Mouse (Mus musculus): ENCODE results near the gene Skint2. TPM values are rescaled to one million over a fixed set of nuclear protein-coding genes. Genes with fewer than 3 reads are reported as not detected.

Skint2 gene
- not detected for polyA plus RNA-seq (2017; shearing (Covaris generic))

DNA sequence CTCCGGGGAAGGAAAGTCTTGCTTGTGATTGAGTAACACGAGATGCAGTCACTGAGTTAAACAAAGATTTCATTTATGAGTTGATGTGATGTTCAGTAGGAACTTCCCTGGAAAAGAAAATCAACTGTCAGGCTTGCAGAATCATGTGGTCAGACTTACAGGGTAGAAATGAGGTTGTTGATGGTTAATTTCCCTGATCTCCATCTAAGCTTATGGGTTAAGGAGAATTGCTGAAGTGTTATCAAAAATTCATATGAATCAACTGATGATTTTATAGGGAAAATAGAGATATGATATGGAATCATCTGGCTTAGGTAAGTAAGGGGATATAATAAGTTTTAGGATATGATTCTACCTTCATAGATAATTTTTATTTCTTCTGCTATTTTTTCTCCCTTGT is at the start of gene Skint2:
Gene Skint2 (plus strand): TSS at position 301 of the 400 bp plus-strand sequence.

Other genes starting within 250 kb of the Skint2 start
- gene Skint9, start 123.2 kb upstream of the Skint2 start, polyA plus RNA-seq (2017; shearing (Covaris generic)): not detected
- not detected for gene Skint10, start 217.7 kb downstream of the Skint2 start, polyA plus RNA-seq (2017; shearing (Covaris generic))

Data from CD4-positive, CD25-positive, alpha-beta regulatory T cell, adult 9 weeks (primary cell).